Mouse (Mus musculus): ENCODE data around the gene Adap1. TPM values are rescaled to one million over a fixed set of nuclear protein-coding genes. Genes with fewer than 3 reads are reported as not detected.

The Adap1 gene
- polyA plus RNA-seq, 1 experiment from 2014 or later = 115 TPM

GRCm38 (mm10) chr5:139267661-139268060, 57.8 kb downstream of the Adap1 start:
- no peaks in the 10 kb centered on the region for H3K4me1 ChIP-seq
- no peak overlapping the region for H3K27ac ChIP-seq
- no peaks in the 10 kb centered on the region for H3K27me3 ChIP-seq (replicated peaks)
- no peak overlapping the region for H3K9ac ChIP-seq
- H3K9me3 ChIP-seq = no peaks in the 10 kb centered on the region
- ATAC-seq (replicated peaks) = no peak
- no peak overlapping the region for H3K4me3 ChIP-seq
- 90% methylated on average over 4 of the region's 4 CpGs for WGBS
- H3K4me2 ChIP-seq = no peak overlapping the region
- peaks cover 44% of the 10 kb centered on the region; the same call in 1 of the 2 replicates for H3K36me3 ChIP-seq (replicated peaks)

- Histone ChIP-seq H3K4me2 (no peak overlapping the region), H3K9ac (no peak overlapping the region), H3K27me3 (replicated peaks) (no peaks in the 10 kb centered on the region), H3K36me3 (replicated peaks) (peaks cover 41% of the 10 kb centered on the region; the same call in 1 of the 2 replicates), H3K4me3 (no peak overlapping the region), H3K9me3 (no peaks in the 10 kb centered on the region), H3K27ac (no peak overlapping the region), H3K4me1 (no peaks in the 10 kb centered on the region)
- no peak for ATAC-seq (replicated peaks)
- 94% methylated on average over 4 of the region's 4 CpGs for WGBS
These were observed 64.0 kb downstream of the Adap1 start for GRCm38 (mm10) chr5:139261403-139261802.

GRCm38 (mm10) chr5:139259853-139260252, 65.6 kb downstream of the Adap1 start:
- no peaks in the 10 kb centered on the region for H3K9me3 ChIP-seq
- H3K36me3 ChIP-seq (replicated peaks) = peaks cover 32% of the 10 kb centered on the region; the same call in 1 of the 2 replicates
- H3K27ac ChIP-seq = no peak overlapping the region
- H3K4me1 ChIP-seq = peaks cover 3% of the 10 kb centered on the region; the same call in 1 of the 2 replicates
- H3K4me2 ChIP-seq = no peak overlapping the region
- no peaks in the 10 kb centered on the region for H3K27me3 ChIP-seq (replicated peaks)
- H3K9ac ChIP-seq = no peak overlapping the region
- WGBS = 88% methylated on average over 5 of the region's 5 CpGs
- H3K4me3 ChIP-seq = no peak overlapping the region
- ATAC-seq (replicated peaks) = no peak

GRCm38 (mm10) chr5:139258371-139259035, 66.9 kb downstream of the Adap1 start:
- Histone ChIP-seq H3K4me3 (no peak overlapping the region), H3K9me3 (no peaks in the 10 kb centered on the region), H3K36me3 (replicated peaks) (peaks cover 19% of the 10 kb centered on the region; the same call in 1 of the 2 replicates), H3K9ac (no peak overlapping the region), H3K4me2 (no peak overlapping the region), H3K4me1 (peaks cover 17% of the 10 kb centered on the region), H3K27me3 (replicated peaks) (no peaks in the 10 kb centered on the region), H3K27ac (no peak overlapping the region)
- ATAC-seq (replicated peaks) = no peak
- 94% methylated on average over 8 of the region's 8 CpGs for WGBS

GRCm38 (mm10) chr5:139257818-139258217, 67.6 kb downstream of the Adap1 start:
- Histone ChIP-seq H3K4me3 (no peak overlapping the region), H3K27ac (no peak overlapping the region), H3K36me3 (replicated peaks) (peaks cover 12% of the 10 kb centered on the region; the same call in 1 of the 2 replicates), H3K9ac (no peak overlapping the region), H3K4me1 (peaks cover 23% of the 10 kb centered on the region), H3K9me3 (no peaks in the 10 kb centered on the region), H3K4me2 (no peak overlapping the region), H3K27me3 (replicated peaks) (no peaks in the 10 kb centered on the region)
- ATAC-seq (replicated peaks) = no peak
- WGBS = 70% methylated on average over 4 of the region's 4 CpGs

- no peaks in the 10 kb centered on the region for H3K27me3 ChIP-seq (replicated peaks)
- peaks cover 6% of the 10 kb centered on the region; the same call in 1 of the 2 replicates for H3K36me3 ChIP-seq (replicated peaks)
- H3K4me3 ChIP-seq = no peak overlapping the region
- H3K4me2 ChIP-seq = no peak overlapping the region
- H3K27ac ChIP-seq = no peak overlapping the region
- no peak overlapping the region for H3K9ac ChIP-seq
- ATAC-seq (replicated peaks) = no peak
- WGBS = 100% methylated on average over 1 of the region's 1 CpGs
- peaks cover 23% of the 10 kb centered on the region for H3K4me1 ChIP-seq
- no peaks in the 10 kb centered on the region for H3K9me3 ChIP-seq
These were observed 68.2 kb downstream of the Adap1 start for GRCm38 (mm10) chr5:139257265-139257664.

- H3K27me3 ChIP-seq (replicated peaks) = no peaks in the 10 kb centered on the region
- no peaks in the 10 kb centered on the region for H3K9me3 ChIP-seq
- H3K9ac ChIP-seq = no peak overlapping the region
- peaks cover 26% of the 10 kb centered on the region for H3K4me1 ChIP-seq
- peaks cover 2% of the 10 kb centered on the region; the same call in 1 of the 2 replicates for H3K36me3 ChIP-seq (replicated peaks)
- no peak overlapping the region for H3K4me2 ChIP-seq
- ATAC-seq (replicated peaks) = no peak
- no peak overlapping the region for H3K27ac ChIP-seq
- WGBS = 91% methylated on average over 3 of the region's 3 CpGs
- H3K4me3 ChIP-seq = no peak overlapping the region
These were observed 69.1 kb downstream of the Adap1 start for GRCm38 (mm10) chr5:139256211-139256765.

GRCm38 (mm10) chr5:139255777-139256176, 69.6 kb downstream of the Adap1 start:
- no peaks in the 10 kb centered on the region for H3K27me3 ChIP-seq (replicated peaks)
- 90% methylated on average over 6 of the region's 6 CpGs for WGBS
- no peaks in the 10 kb centered on the region for H3K36me3 ChIP-seq (replicated peaks)
- no peaks in the 10 kb centered on the region for H3K9me3 ChIP-seq
- H3K27ac ChIP-seq = no peak overlapping the region
- H3K4me1 ChIP-seq = peaks cover 26% of the 10 kb centered on the region
- no peak overlapping the region for H3K4me2 ChIP-seq
- H3K9ac ChIP-seq = no peak overlapping the region
- no peak for ATAC-seq (replicated peaks)
- no peak overlapping the region for H3K4me3 ChIP-seq

GRCm38 (mm10) chr5:139254938-139255337, 70.5 kb downstream of the Adap1 start:
- Histone ChIP-seq H3K27me3 (replicated peaks) (no peaks in the 10 kb centered on the region), H3K4me2 (no peak overlapping the region), H3K4me3 (no peak overlapping the region), H3K36me3 (replicated peaks) (peaks cover 3% of the 10 kb centered on the region; the same call in 1 of the 2 replicates), H3K4me1 (peaks cover 26% of the 10 kb centered on the region), H3K9me3 (no peaks in the 10 kb centered on the region), H3K27ac (no peak overlapping the region), H3K9ac (no peak overlapping the region)
- ATAC-seq (replicated peaks) = no peak
- WGBS = 85% methylated on average over 6 of the region's 6 CpGs

GRCm38 (mm10) chr5:139253301-139253741, 72.1 kb downstream of the Adap1 start:
- H3K4me2 ChIP-seq = peak overlapping the region; percentile 84
- peaks cover 26% of the 10 kb centered on the region for H3K4me1 ChIP-seq
- no peaks in the 10 kb centered on the region for H3K9me3 ChIP-seq
- peak overlapping the region; percentile 87 for H3K4me3 ChIP-seq
- peaks cover 10% of the 10 kb centered on the region; the same call in 1 of the 2 replicates for H3K36me3 ChIP-seq (replicated peaks)
- H3K27me3 ChIP-seq (replicated peaks) = no peaks in the 10 kb centered on the region
- 14% methylated on average over 6 of the region's 6 CpGs for WGBS
- peak overlapping the region; percentile 88 for H3K9ac ChIP-seq
- peak overlapping the region; percentile 94 for H3K27ac ChIP-seq
- ATAC-seq (replicated peaks) = no peak

GRCm38 (mm10) chr5:139252910-139253245, 72.5 kb downstream of the Adap1 start:
- Histone ChIP-seq H3K9me3 (no peaks in the 10 kb centered on the region), H3K27ac (peak overlapping the region; percentile 94), H3K4me2 (peak overlapping the region; percentile 84), H3K4me3 (peak overlapping the region; percentile 87), H3K27me3 (replicated peaks) (no peaks in the 10 kb centered on the region), H3K4me1 (peaks cover 26% of the 10 kb centered on the region), H3K36me3 (replicated peaks) (peaks cover 15% of the 10 kb centered on the region; the same call in 1 of the 2 replicates), H3K9ac (peak overlapping the region; percentile 88)
- ATAC-seq (replicated peaks) = peak; percentile 5
- 2% methylated on average over 7 of the region's 7 CpGs for WGBS

- no peaks in the 10 kb centered on the region for H3K9me3 ChIP-seq
- WGBS = under 1% methylated on average over 84 of the region's 90 CpGs
- H3K9ac ChIP-seq = peak within 1 kb of the TSS; percentile 88
- peak; percentile 96 for ATAC-seq (replicated peaks)
- peak within 1 kb of the TSS; percentile 84 for H3K4me2 ChIP-seq
- peak within 1 kb of the TSS; percentile 94 for H3K27ac ChIP-seq
- H3K36me3 ChIP-seq (replicated peaks) = peaks cover 20% of the 10 kb centered on the region
- peak within 1 kb of the TSS; percentile 87 for H3K4me3 ChIP-seq
- H3K27me3 ChIP-seq (replicated peaks) = no peaks in the 10 kb centered on the region
- peaks cover 26% of the 10 kb centered on the region for H3K4me1 ChIP-seq
These were observed 73.1 kb downstream of the Adap1 start, which contains the start of gene Get4 for GRCm38 (mm10) chr5:139252081-139252909. TSS of gene Get4 (plus strand) at chr5:139252324.

All from midbrain, embryonic 15.5 days (tissue).